Mouse (Mus musculus) liver, adult 2 months (tissue): ENCODE data around the gene Maml3. TPM values are rescaled to one million over a fixed set of nuclear protein-coding genes. Genes with fewer than 3 reads are reported as not detected.

Experiments
- DNase-seq: peaks from one replicate; pipeline ENCODE4 v3.0.0-alpha.2; 2011; ENCODE audit warnings: low read depth, low spot score; ENCODE audit errors: extremely low read depth
- H3K27ac ChIP-seq: fragments of 200-500 bp; replicated peaks from 2 replicates; pipeline ENCODE4 v1.5.1; 2012; ENCODE audit warnings: low read depth, mild to moderate bottlenecking, control low read depth, inconsistent platforms, low read length; ENCODE audit not compliant: insufficient read depth
- H3K27me3 ChIP-seq: fragments of 200-500 bp; 2 replicates; pipeline ENCODE4 v1.6.1; 2012; ENCODE audit warnings: mild to moderate bottlenecking, moderate library complexity, low read length, inconsistent platforms; ENCODE audit not compliant: control insufficient read depth, insufficient read depth
- H3K36me3 ChIP-seq: fragments of 200-500 bp; 2 replicates; pipeline ENCODE4 v1.6.1; 2012; ENCODE audit warnings: low read length, inconsistent platforms; ENCODE audit not compliant: control insufficient read depth, insufficient read depth
- H3K4me1 ChIP-seq: fragments of 200-500 bp; 2 replicates; pipeline ENCODE4 v1.6.1; 2011; ENCODE audit warnings: low read length; ENCODE audit not compliant: control insufficient read depth, insufficient read depth
- H3K4me3 ChIP-seq: fragments of 200-500 bp; 2 replicates; pipeline ENCODE4 v1.5.1; 2011; ENCODE audit warnings: low read depth, mild to moderate bottlenecking, control low read depth, low read length, moderate library complexity; ENCODE audit not compliant: insufficient read depth
- H3K79me2 ChIP-seq: fragments of 200-500 bp; 2 replicates; pipeline ENCODE4 v1.6.1; 2012; ENCODE audit warnings: inconsistent platforms, mild to moderate bottlenecking, low read length, moderate library complexity; ENCODE audit not compliant: control insufficient read depth, insufficient read depth
- H3K9ac ChIP-seq: fragments of 200-500 bp; 2 replicates; pipeline ENCODE4 v1.6.1; 2012; ENCODE audit warnings: low read depth, mild to moderate bottlenecking, control low read depth, inconsistent platforms, low read length
- CTCF ChIP-seq: fragments of 200-500 bp; IDR thresholded peaks from 2 replicates; pipeline ENCODE4 v1.5.1; 2011; ENCODE audit warnings: low read depth, low read length, control low read depth
- POLR2A ChIP-seq: fragments of 200-500 bp; IDR thresholded peaks from 2 replicates; pipeline ENCODE4 v1.6.1; 2011; ENCODE audit warnings: low read length, control low read depth; ENCODE audit not compliant: insufficient read depth; ENCODE audit errors: extremely low read depth
- WGBS: fragments of 180-500 bp; shearing (Covaris S2); methylation state at CpG from one replicate; pipeline ENCODE4 v1.1.7; 2018; 5-methylcytosine and 5-hydroxymethylcytosine counted together
- polyA plus RNA-seq: library from polyadenylated mRNA; depleted of rRNA; stranded (reverse); fragments of >200 nt; gene quantifications from 2 replicates; pipeline ENCODE4 v1.2.3, GENCODE M21; 2012
- total RNA-seq: library from RNA; depleted of rRNA; stranded (reverse); fragments of >200 nt; gene quantifications from 2 replicates; pipeline ENCODE4 v1.2.3, GENCODE M21; 2014

The Maml3 gene
- total and polyA plus RNA-seq, 2 experiments, result 0.64 to 0.92 TPM

GRCm38 (mm10) chr3:52039958-52040357, 64.9 kb downstream of the Maml3 start:
- 22% methylated on average over 7 of the region's 7 CpGs for WGBS
- Histone ChIP-seq H3K27ac (no peak overlapping the region), H3K4me1 (peaks cover 5% of the 10 kb centered on the region), H3K79me2 (no peaks in the 10 kb centered on the region), H3K27me3 (no peaks in the 10 kb centered on the region), H3K36me3 (no peaks in the 10 kb centered on the region), H3K9ac (no peak overlapping the region), H3K4me3 (no peak overlapping the region)
- peak; percentile 87 for DNase-seq
- TF ChIP-seq CTCF (no peak), POLR2A (no peak)

DNA sequence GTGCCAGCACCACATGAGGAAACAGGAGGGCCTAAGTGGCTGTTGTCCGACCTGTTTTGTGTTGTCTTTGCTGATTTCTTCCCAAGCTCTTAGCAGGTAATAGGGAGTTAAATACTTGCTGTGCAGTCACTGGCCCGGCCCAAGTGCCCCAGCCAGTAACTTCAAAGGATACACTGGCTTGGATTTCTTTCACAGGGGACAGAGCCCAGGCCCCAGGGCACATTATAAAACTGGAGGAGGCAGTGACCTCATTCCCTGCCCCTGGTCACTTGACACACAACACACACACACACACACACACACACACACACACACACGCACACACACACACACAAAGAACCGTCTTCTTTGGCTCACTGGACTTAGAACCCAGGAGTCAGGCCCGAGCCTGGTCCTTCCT, 67.6 kb downstream of the Maml3 start:
- H3K4me1 ChIP-seq, result peaks cover 5% of the 10 kb centered on the region
- no peak overlapping the region for H3K9ac ChIP-seq
- 86% methylated on average over 5 of the region's 5 CpGs for WGBS
- H3K4me3 ChIP-seq, result no peak overlapping the region
- no peaks in the 10 kb centered on the region for H3K36me3 ChIP-seq
- H3K27ac ChIP-seq, result no peak overlapping the region
- no peak for TF ChIP-seq POLR2A
- no peak for TF ChIP-seq CTCF
- H3K79me2 ChIP-seq, result no peaks in the 10 kb centered on the region
- DNase-seq, result no peak
- H3K27me3 ChIP-seq, result no peaks in the 10 kb centered on the region

DNA sequence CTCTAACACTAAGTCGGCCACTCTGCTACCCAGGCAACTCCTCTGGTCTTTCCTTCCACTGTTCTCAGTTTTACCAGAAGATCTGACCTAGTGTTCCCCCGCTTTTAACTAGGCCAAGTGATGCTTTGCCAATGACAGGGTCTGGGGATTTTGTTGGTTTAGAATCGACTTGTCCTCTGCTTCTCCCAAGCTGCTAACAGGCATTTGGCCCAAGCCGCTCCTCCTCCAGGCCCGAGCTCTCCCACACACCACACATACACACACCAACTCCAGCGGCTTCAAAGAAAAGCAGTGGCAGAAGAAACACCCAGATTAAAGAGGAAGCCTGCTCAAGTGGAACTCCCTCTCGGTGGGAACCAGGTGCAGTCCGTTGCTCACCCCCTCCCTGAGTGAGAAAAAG, 69.5 kb downstream of the Maml3 start:
- Histone ChIP-seq H3K36me3 (no peaks in the 10 kb centered on the region), H3K4me3 (no peak overlapping the region), H3K27ac (no peak overlapping the region), H3K9ac (no peak overlapping the region), H3K4me1 (peaks cover 5% of the 10 kb centered on the region), H3K27me3 (no peaks in the 10 kb centered on the region), H3K79me2 (no peaks in the 10 kb centered on the region)
- TF ChIP-seq POLR2A (no peak), CTCF (no peak)
- WGBS, result 67% methylated on average over 8 of the region's 8 CpGs
- no peak for DNase-seq

- Histone ChIP-seq H3K4me1 (peaks cover 2% of the 10 kb centered on the region; the same call in 1 of the 2 replicates), H3K27ac (no peak overlapping the region), H3K79me2 (no peaks in the 10 kb centered on the region), H3K4me3 (no peak overlapping the region), H3K36me3 (no peaks in the 10 kb centered on the region), H3K27me3 (no peaks in the 10 kb centered on the region), H3K9ac (no peak overlapping the region)
- TF ChIP-seq POLR2A (no peak), CTCF (no peak)
- WGBS, result 72% methylated on average over 14 of the region's 14 CpGs
- DNase-seq, result no peak
Measured at GRCm38 (mm10) chr3:52033857-52034588, 70.9 kb downstream of the Maml3 start.

- TF ChIP-seq POLR2A, result no peak
- TF ChIP-seq CTCF, result no peak
- Histone ChIP-seq H3K27me3 (no peaks in the 10 kb centered on the region), H3K27ac (no peak overlapping the region), H3K36me3 (no peaks in the 10 kb centered on the region), H3K9ac (no peak overlapping the region), H3K4me3 (no peak overlapping the region), H3K79me2 (no peaks in the 10 kb centered on the region), H3K4me1 (peaks cover 2% of the 10 kb centered on the region; the same call in 1 of the 2 replicates)
- DNase-seq, result peak; percentile 42
Measured at GRCm38 (mm10) chr3:52031327-52031726, 73.5 kb downstream of the Maml3 start.

- peaks cover 2% of the 10 kb centered on the region; the same call in 1 of the 2 replicates for H3K4me1 ChIP-seq
- no peak for TF ChIP-seq POLR2A
- no peak for TF ChIP-seq CTCF
- H3K27ac ChIP-seq, result no peak overlapping the region
- no peak overlapping the region for H3K4me3 ChIP-seq
- no peak for DNase-seq
- WGBS, result 58% methylated on average over 10 of the region's 10 CpGs
- H3K9ac ChIP-seq, result no peak overlapping the region
- H3K36me3 ChIP-seq, result no peaks in the 10 kb centered on the region
- no peaks in the 10 kb centered on the region for H3K27me3 ChIP-seq
- no peaks in the 10 kb centered on the region for H3K79me2 ChIP-seq
Measured at GRCm38 (mm10) chr3:52030114-52030513, 74.8 kb downstream of the Maml3 start.
